Mouse (Mus musculus) brain, adult 2 months (tissue): Measurements from ENCODE around the gene Bsg.
"Not testable (repeated sequence)": the region's sequence is repeated elsewhere in the genome, so short reads cannot be mapped to it uniquely, and the experiment has no call there.

Experiments used
- DNase-seq: peaks from one replicate; pipeline ENCODE4 v3.0.0; 2011; ENCODE audit warnings: low read depth, low spot score

Gene Bsg

GRCm38 (mm10) chr10:79732500-79732899 lies 28.2 kb downstream of the Bsg start:
- DNase-seq = no peak

GRCm38 (mm10) chr10:79733847-79734246 lies 29.6 kb downstream of the Bsg start:
- no peak for DNase-seq

- DNase-seq = no peak
These were observed 31.1 kb downstream of the Bsg start for GRCm38 (mm10) chr10:79735361-79735760.

GRCm38 (mm10) chr10:79736706-79737105 lies 32.4 kb downstream of the Bsg start:
- DNase-seq = no peak

- no peak for DNase-seq
These were observed 34.0 kb downstream of the Bsg start for GRCm38 (mm10) chr10:79738259-79738658.

- DNase-seq = no peak
These were observed 34.9 kb downstream of the Bsg start for GRCm38 (mm10) chr10:79739234-79739633.

- no peak for DNase-seq
These were observed 36.6 kb downstream of the Bsg start for GRCm38 (mm10) chr10:79740863-79741262.

GRCm38 (mm10) chr10:79743161-79743560 lies 38.9 kb downstream of the Bsg start:
- no peak for DNase-seq

GRCm38 (mm10) chr10:79743650-79744365 lies 39.5 kb downstream of the Bsg start:
- peak; percentile 76 for DNase-seq

GRCm38 (mm10) chr10:79745411-79745810 lies 41.1 kb downstream of the Bsg start:
- no peak for DNase-seq

GRCm38 (mm10) chr10:79745898-79746773 lies 41.8 kb downstream of the Bsg start, which contains the start of gene Polrmt:
TSS of gene Polrmt (minus strand) at chr10:79746581.
- DNase-seq = peak; percentile 99

GRCm38 (mm10) chr10:79746774-79747151 lies 42.5 kb downstream of the Bsg start:
- no peak for DNase-seq

- DNase-seq = no peak
These were observed 44.2 kb downstream of the Bsg start for GRCm38 (mm10) chr10:79748496-79748895.

- DNase-seq = peak; percentile 89
These were observed 50.7 kb downstream of the Bsg start, which contains the start of gene Fgf22 for GRCm38 (mm10) chr10:79754856-79755516. TSS of gene Fgf22 (plus strand) at chr10:79755076.

- no peak for DNase-seq
These were observed 51.6 kb downstream of the Bsg start for GRCm38 (mm10) chr10:79755854-79756253.

GRCm38 (mm10) chr10:79756660-79757059 lies 52.4 kb downstream of the Bsg start:
- no peak for DNase-seq

GRCm38 (mm10) chr10:79759675-79760074 lies 55.4 kb downstream of the Bsg start:
- not testable (repeated sequence) for DNase-seq

- no peak for DNase-seq
These were observed 56.4 kb downstream of the Bsg start for GRCm38 (mm10) chr10:79760603-79761143.
